Mouse (Mus musculus) heart, embryonic 15.5 days (tissue): ENCODE measurements around the gene Amacr. TPM values are rescaled to one million over a fixed set of nuclear protein-coding genes. Genes with fewer than 3 reads are reported as not detected.

Experiments used
- ATAC-seq: fragments of 200-750 bp; cut with Nextera tagmentation; replicated peaks from 2 replicates; pipeline ENCODE4 v1.8.0; 2017; ENCODE audit warnings: low read depth, moderate TSS enrichment; ENCODE audit not compliant: insufficient number of reproducible peaks, insufficient read depth, low FRiP score
- H3K27ac ChIP-seq: fragments of 300-500 bp; sonication (generic); 2 replicates; pipeline ENCODE4 v1.5.1; 2015; ENCODE audit warnings: mild to moderate bottlenecking, inconsistent platforms
- H3K27me3 ChIP-seq: fragments of 300-500 bp; sonication (generic); 2 replicates; pipeline ENCODE4 v1.6.1; 2015; ENCODE audit warnings: inconsistent platforms
- H3K36me3 ChIP-seq: fragments of 300-500 bp; sonication (generic); 2 replicates; pipeline ENCODE4 v1.6.1; 2015; ENCODE audit warnings: mild to moderate bottlenecking, inconsistent platforms
- H3K4me1 ChIP-seq: fragments of 300-500 bp; sonication (generic); replicated peaks from 2 replicates; pipeline ENCODE4 v1.6.1; 2015; ENCODE audit warnings: inconsistent platforms
- H3K4me2 ChIP-seq: fragments of 300-500 bp; sonication (generic); 2 replicates; pipeline ENCODE4 v1.6.1; 2015; ENCODE audit warnings: inconsistent platforms, mild to moderate bottlenecking, moderate library complexity
- H3K4me3 ChIP-seq: fragments of 300-500 bp; sonication (generic); 2 replicates; pipeline ENCODE4 v1.5.1; 2015; ENCODE audit warnings: mild to moderate bottlenecking, inconsistent platforms
- H3K9ac ChIP-seq: fragments of 300-500 bp; sonication (generic); 2 replicates; pipeline ENCODE4 v1.6.1; 2015; ENCODE audit warnings: mild to moderate bottlenecking, inconsistent platforms
- H3K9me3 ChIP-seq: fragments of 300-500 bp; sonication (generic); replicated peaks from 2 replicates; pipeline ENCODE4 v1.6.1; 2016; ENCODE audit warnings: inconsistent platforms
- WGBS: fragments of 180-500 bp; shearing (Covaris S2); methylation state at CpG from one replicate; pipeline ENCODE4 v1.1.7; 2015; ENCODE audit warnings: mixed read lengths; 5-methylcytosine and 5-hydroxymethylcytosine counted together
- polyA plus RNA-seq: library from polyadenylated mRNA; unstranded; fragments of >200 nt; fragmentation: Nextera tagmentation; extraction: Ambion mirVana; gene quantifications from 2 replicates; pipeline ENCODE4 v1.2.1, GENCODE M21; 2015

Gene Amacr
- polyA plus RNA-seq, 1 experiment from 2014 or later: 13.0 TPM

- Histone ChIP-seq H3K4me3 (no peak overlapping the region), H3K4me1 (no peaks in the 10 kb centered on the region), H3K36me3 (peaks cover 6% of the 10 kb centered on the region; the same call in 1 of the 2 replicates), H3K27ac (no peak overlapping the region), H3K4me2 (no peak overlapping the region), H3K9me3 (no peaks in the 10 kb centered on the region), H3K9ac (no peak overlapping the region), H3K27me3 (no peaks in the 10 kb centered on the region)
- no peak for ATAC-seq
- WGBS: 95% methylated on average over 1 of the region's 1 CpGs
Measured at GRCm38 (mm10) chr15:10991566-10991965, 10.0 kb downstream of the Amacr start.

DNA sequence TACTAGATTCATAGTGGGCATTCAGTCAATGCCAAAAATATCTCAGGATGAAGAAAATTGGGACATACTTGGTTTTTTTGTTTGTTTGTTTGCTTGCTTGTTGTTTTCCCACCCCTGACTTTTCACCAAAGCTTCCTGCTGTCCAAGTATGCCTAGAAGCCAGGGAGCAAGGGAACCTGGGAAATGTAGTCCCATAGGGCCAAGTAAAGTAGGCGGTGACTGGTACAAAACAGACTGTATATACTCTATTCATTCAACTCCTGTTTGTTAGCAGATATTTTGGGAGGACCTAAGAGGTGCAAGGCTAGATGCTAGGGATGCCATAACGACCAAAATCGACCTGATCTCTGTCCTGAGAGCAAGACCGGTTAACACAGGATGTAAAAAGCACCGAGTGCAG, 18.3 kb downstream of the Amacr start:
- Histone ChIP-seq H3K27me3 (no peaks in the 10 kb centered on the region), H3K9ac (no peak overlapping the region), H3K4me2 (0 out of 2 replicates have a peak overlapping the region, but pooled peaks have one; percentile 3)

GRCm38 (mm10) chr15:11000421-11000820, 18.9 kb downstream of the Amacr start, which contains the start of gene Slc45a2:
Slc45a2 (plus strand) TSS chr15:11000721.
- H3K9ac ChIP-seq: no peak within 1 kb of the TSS
- H3K36me3 ChIP-seq: no peaks in the 10 kb centered on the region
- H3K4me2 ChIP-seq: 0 out of 2 replicates have a peak within 1 kb of the TSS, but pooled peaks have one; percentile 3
- no peaks in the 10 kb centered on the region for H3K4me1 ChIP-seq
- WGBS: 38% methylated on average over 7 of the region's 7 CpGs
- ATAC-seq: no peak
- H3K9me3 ChIP-seq: no peaks in the 10 kb centered on the region
- no peaks in the 10 kb centered on the region for H3K27me3 ChIP-seq
- H3K4me3 ChIP-seq: no peak within 1 kb of the TSS
- H3K27ac ChIP-seq: no peak within 1 kb of the TSS

More for the DNA sequence above, 18.3 kb downstream of the Amacr start:
- no peak for ATAC-seq
- H3K4me1 ChIP-seq: no peaks in the 10 kb centered on the region
- H3K36me3 ChIP-seq: peaks cover 4% of the 10 kb centered on the region; the same call in 1 of the 2 replicates
- WGBS: 41% methylated on average over 5 of the region's 5 CpGs
- H3K27ac ChIP-seq: no peak overlapping the region
- no peak overlapping the region for H3K4me3 ChIP-seq
- no peaks in the 10 kb centered on the region for H3K9me3 ChIP-seq

DNA sequence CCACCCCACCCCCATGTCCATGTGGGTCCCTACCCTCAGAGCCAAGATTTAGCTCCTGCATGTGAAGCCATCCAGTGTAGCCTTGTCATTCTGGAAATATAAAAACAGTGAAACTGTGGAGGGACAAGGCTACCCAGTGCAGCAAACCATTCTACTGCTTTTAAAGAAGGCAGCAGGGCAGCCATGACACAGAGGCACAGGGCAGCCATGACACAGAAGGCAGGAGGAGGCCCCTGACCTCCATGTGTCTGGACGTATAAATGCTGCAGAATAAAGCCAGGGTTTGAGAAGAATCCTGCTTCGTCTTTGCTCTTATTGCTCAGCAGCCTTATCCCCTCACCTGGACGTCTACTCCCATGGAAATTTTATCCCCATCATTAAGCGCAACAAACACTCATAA, 22.2 kb downstream of the Amacr start:
- H3K4me3 ChIP-seq: no peak overlapping the region
- H3K27me3 ChIP-seq: no peaks in the 10 kb centered on the region
- H3K36me3 ChIP-seq: no peaks in the 10 kb centered on the region
- no peak overlapping the region for H3K4me2 ChIP-seq
- no peak for ATAC-seq
- no peak overlapping the region for H3K27ac ChIP-seq
- 87% methylated on average over 4 of the region's 4 CpGs for WGBS
- no peaks in the 10 kb centered on the region for H3K9me3 ChIP-seq
- no peaks in the 10 kb centered on the region for H3K4me1 ChIP-seq
- H3K9ac ChIP-seq: no peak overlapping the region

DNA sequence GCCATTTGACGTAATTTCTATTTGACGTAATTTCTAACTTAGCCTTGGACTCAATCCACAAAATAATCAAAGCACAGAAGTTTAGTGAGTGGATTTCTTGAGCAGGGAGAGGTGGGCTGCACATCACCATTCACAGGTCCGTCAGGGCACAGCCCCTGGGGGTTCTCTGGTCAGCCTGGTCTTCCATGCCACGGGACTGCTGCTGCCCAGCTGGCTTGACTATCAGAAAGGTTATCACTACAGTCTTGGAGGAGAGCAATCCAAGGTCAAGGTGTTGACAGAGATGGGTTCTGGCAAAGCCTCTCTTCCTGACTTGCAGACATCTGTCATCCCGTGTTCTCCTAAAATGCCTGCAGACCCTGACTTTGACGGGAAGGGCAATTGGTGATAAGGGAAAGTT, 23.1 kb downstream of the Amacr start:
- Histone ChIP-seq H3K4me3 (no peak overlapping the region), H3K4me2 (no peak overlapping the region), H3K36me3 (no peaks in the 10 kb centered on the region), H3K9ac (no peak overlapping the region), H3K4me1 (no peaks in the 10 kb centered on the region), H3K27me3 (no peaks in the 10 kb centered on the region), H3K27ac (no peak overlapping the region), H3K9me3 (no peaks in the 10 kb centered on the region)
- WGBS: 42% methylated on average over 6 of the region's 6 CpGs
- no peak for ATAC-seq

DNA sequence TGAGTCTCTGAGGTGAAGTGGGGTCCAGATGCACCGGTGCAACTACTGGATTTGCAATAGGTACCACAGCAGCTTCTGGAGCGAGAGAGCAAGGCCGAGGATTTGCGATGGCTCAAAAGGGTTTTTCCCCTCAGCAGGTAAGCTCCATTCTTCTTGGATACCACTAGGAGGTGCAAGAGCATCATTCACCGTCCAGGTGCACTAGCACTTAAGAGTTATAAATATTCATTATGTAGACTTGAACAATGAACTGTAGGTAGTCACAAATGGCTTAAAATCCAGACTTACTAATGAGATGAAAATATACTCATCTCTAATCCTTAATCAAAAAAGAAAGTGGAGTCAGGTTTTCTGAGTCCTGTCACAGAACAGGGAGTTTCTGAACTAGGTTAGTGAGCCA, 27.2 kb downstream of the Amacr start:
- Histone ChIP-seq H3K9me3 (no peaks in the 10 kb centered on the region), H3K4me2 (no peak overlapping the region), H3K36me3 (no peaks in the 10 kb centered on the region), H3K27ac (no peak overlapping the region), H3K27me3 (peaks cover 9% of the 10 kb centered on the region; the same call in 1 of the 2 replicates), H3K9ac (no peak overlapping the region), H3K4me1 (no peaks in the 10 kb centered on the region), H3K4me3 (no peak overlapping the region)
- ATAC-seq: no peak
- 25% methylated on average over 5 of the region's 5 CpGs for WGBS

DNA sequence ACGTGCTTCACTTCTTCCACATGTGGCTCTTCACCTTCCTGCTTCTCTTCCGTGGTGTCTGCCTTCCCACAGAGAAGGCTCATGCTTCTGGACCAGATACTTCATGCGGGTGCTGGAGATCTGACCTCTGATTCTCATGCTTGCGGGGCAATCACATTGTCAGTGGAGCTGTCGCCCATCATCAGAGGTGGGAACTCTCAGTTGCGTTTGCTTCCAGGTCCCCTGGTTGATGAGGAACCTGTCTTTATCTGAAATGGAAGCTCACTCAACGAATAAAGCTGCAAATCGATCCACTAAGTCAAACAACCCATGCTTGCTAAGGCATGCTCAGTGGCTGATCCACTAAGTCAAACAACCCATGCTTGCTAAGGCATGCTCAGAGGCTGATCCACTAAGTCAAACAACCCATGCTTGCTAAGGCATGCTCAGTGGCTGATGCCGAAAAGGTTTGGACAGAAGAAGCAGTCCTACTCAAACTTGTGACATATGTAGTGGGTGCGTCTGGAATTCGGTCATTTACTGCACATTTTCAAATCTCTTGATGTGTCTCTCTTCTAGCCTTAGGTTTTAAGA, 29.5 kb downstream of the Amacr start:
- no peak overlapping the region for H3K9ac ChIP-seq
- no peak overlapping the region for H3K4me2 ChIP-seq
- no peaks in the 10 kb centered on the region for H3K4me1 ChIP-seq
- no peaks in the 10 kb centered on the region for H3K9me3 ChIP-seq
- H3K4me3 ChIP-seq: no peak overlapping the region
- no peak for ATAC-seq
- H3K27me3 ChIP-seq: peaks cover 9% of the 10 kb centered on the region; the same call in 1 of the 2 replicates
- no peak overlapping the region for H3K27ac ChIP-seq
- no peaks in the 10 kb centered on the region for H3K36me3 ChIP-seq
- WGBS: 82% methylated on average over 11 of the region's 11 CpGs

DNA sequence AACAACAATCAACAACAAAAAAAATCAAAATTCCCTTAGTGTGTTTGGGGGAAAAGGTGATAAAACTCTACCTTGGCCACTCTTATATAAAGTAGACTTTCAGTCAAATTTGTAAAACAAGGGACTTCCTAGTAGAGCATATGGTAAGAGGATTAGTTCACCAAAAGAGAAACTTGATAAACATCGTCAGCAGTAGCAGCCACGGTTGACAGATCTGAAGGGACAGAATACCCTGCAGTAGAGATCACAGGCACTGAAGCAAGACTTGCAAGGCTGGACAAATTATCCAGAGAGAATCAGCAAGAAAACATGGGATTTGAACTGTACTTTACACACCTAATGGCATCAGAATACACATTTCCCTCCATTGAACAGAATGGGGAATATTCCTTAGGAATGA, 33.4 kb downstream of the Amacr start:
- no peak for ATAC-seq
- Histone ChIP-seq H3K9me3 (no peaks in the 10 kb centered on the region), H3K4me3 (no peak overlapping the region), H3K4me2 (no peak overlapping the region), H3K9ac (no peak overlapping the region), H3K27me3 (peaks cover 8% of the 10 kb centered on the region; the same call in 1 of the 2 replicates), H3K36me3 (no peaks in the 10 kb centered on the region), H3K4me1 (no peaks in the 10 kb centered on the region), H3K27ac (no peak overlapping the region)
- WGBS: 45% methylated on average over 2 of the region's 2 CpGs

- H3K9me3 ChIP-seq: no peaks in the 10 kb centered on the region
- no peak overlapping the region for H3K27ac ChIP-seq
- no peaks in the 10 kb centered on the region for H3K36me3 ChIP-seq
- H3K4me1 ChIP-seq: no peaks in the 10 kb centered on the region
- H3K4me2 ChIP-seq: no peak overlapping the region
- WGBS: 60% methylated on average over 4 of the region's 4 CpGs
- H3K9ac ChIP-seq: no peak overlapping the region
- no peak for ATAC-seq
- no peak overlapping the region for H3K4me3 ChIP-seq
- 0 out of 2 replicates have a peak, but pooled peaks cover 4% of the 10 kb centered on the region for H3K27me3 ChIP-seq
Measured at GRCm38 (mm10) chr15:11026801-11027561, 45.4 kb downstream of the Amacr start.

DNA sequence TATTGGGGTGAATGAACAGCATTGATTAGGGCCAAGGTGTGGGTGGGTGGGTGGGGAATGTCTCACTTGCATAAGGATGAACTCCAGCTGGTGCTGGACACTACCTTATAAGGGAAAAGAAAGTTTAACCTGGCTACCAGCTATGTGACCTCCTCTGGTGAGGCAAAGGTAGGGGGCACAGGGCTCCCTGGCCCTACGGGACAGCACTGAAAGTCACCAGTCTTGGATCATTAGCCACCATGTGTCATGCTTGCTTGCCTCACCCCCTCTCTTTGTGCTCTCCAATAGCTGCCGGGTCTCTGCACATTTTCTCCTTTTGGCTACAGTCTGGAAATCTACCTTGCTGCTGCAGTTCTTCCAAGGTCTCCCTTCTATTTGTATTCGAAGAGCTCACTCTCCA, 48.6 kb downstream of the Amacr start:
- no peak overlapping the region for H3K9ac ChIP-seq
- no peaks in the 10 kb centered on the region for H3K9me3 ChIP-seq
- no peaks in the 10 kb centered on the region for H3K36me3 ChIP-seq
- H3K27ac ChIP-seq: no peak overlapping the region
- ATAC-seq: no peak
- WGBS: 73% methylated on average over 3 of the region's 3 CpGs
- H3K4me3 ChIP-seq: no peak overlapping the region
- H3K4me2 ChIP-seq: no peak overlapping the region
- no peaks in the 10 kb centered on the region for H3K4me1 ChIP-seq
- peaks cover 22% of the 10 kb centered on the region for H3K27me3 ChIP-seq

DNA sequence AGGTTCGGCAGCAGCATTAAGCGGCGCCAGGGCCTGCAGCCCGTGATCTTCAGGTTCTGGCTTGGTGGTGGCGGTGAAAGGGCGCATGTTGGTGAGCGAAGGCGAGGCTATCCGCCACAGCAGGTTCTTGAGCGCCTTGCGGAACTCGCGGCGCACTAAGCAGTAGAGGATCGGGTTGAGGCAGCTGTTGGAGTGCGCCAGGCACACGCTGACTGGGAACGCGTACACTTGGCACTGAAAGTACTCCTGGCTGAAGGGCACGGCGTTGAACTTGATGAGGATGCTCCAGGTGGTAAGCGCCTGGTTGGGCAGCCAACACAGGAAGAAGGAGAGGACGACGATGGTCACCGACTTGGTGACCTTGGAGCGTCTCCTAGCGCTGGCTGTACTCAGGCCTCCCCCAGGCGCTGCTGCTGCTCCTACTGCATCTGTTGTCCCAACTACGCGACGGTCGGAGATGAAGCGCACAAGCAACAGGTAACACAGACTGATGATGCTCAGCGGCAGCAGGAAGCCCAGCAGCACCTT, 54.5 kb downstream of the Amacr start:
- H3K9ac ChIP-seq: no peak overlapping the region
- H3K4me3 ChIP-seq: peak overlapping the region; percentile 43
- WGBS: 4% methylated on average over 34 of the region's 34 CpGs
- peaks cover 54% of the 10 kb centered on the region for H3K27me3 ChIP-seq
- H3K27ac ChIP-seq: no peak overlapping the region
- H3K4me2 ChIP-seq: peak overlapping the region; percentile 58
- H3K36me3 ChIP-seq: no peaks in the 10 kb centered on the region
- ATAC-seq: no peak
- H3K9me3 ChIP-seq: no peaks in the 10 kb centered on the region
- H3K4me1 ChIP-seq: peaks cover 16% of the 10 kb centered on the region
